Mouse (Mus musculus): ENCODE measurements at regions not wholly inside any gene's neighbourhood (a gene's known extent, or its start where the extent isn't known, plus 50 kb on each side); places are given as distances from the start of the nearest gene placed in this dataset.

- DNase-seq = peak; percentile 23 to 38
These were observed 286.1 kb upstream of the Id4 start for GRCm38 (mm10) chr13:47974756-47975515.

- DNase-seq = no peak
These were observed 262.5 kb upstream of the Id4 start for GRCm38 (mm10) chr13:47998495-47998894.

GRCm38 (mm10) chr13:47999399-47999798 is 261.6 kb upstream of the Id4 start:
- DNase-seq = no peak

- DNase-seq = no peak
These were observed 257.9 kb upstream of the Id4 start for GRCm38 (mm10) chr13:48003126-48003525.

- DNase-seq = no peak
These were observed 247.7 kb upstream of the Id4 start for GRCm38 (mm10) chr13:48013336-48013750.

GRCm38 (mm10) chr13:48015296-48015695 is 245.7 kb upstream of the Id4 start:
- peak in 1 of 2 experiments; percentile 11 for DNase-seq

- no peak for DNase-seq
These were observed 245.0 kb upstream of the Id4 start for GRCm38 (mm10) chr13:48016051-48016450.

GRCm38 (mm10) chr13:48016606-48017005 is 244.4 kb upstream of the Id4 start:
- no peak for DNase-seq

GRCm38 (mm10) chr13:48017649-48018048 is 243.4 kb upstream of the Id4 start:
- DNase-seq = peak in 1 of 2 experiments; percentile 2

- peak in 1 of 2 experiments; percentile 6 for DNase-seq
These were observed 242.4 kb upstream of the Id4 start for GRCm38 (mm10) chr13:48018606-48019005.

GRCm38 (mm10) chr13:48022958-48023615 is 237.9 kb upstream of the Id4 start:
- DNase-seq = no peak

- peak; percentile 21 to 26 for DNase-seq
These were observed 233.1 kb upstream of the Id4 start for GRCm38 (mm10) chr13:48027775-48028489.

GRCm38 (mm10) chr13:48031491-48031890 is 229.5 kb upstream of the Id4 start:
- DNase-seq = no peak

GRCm38 (mm10) chr13:48042172-48042571 is 218.9 kb upstream of the Id4 start:
- no peak for DNase-seq

GRCm38 (mm10) chr13:48042572-48042971 is 218.5 kb upstream of the Id4 start:
- no peak for DNase-seq

GRCm38 (mm10) chr13:48046201-48046750 is 214.8 kb upstream of the Id4 start:
- DNase-seq = no peak

GRCm38 (mm10) chr13:48049796-48050195 is 211.2 kb upstream of the Id4 start:
- no peak for DNase-seq

- no peak for DNase-seq
These were observed 186.4 kb upstream of the Id4 start for GRCm38 (mm10) chr13:48074630-48075029.

GRCm38 (mm10) chr13:48075315-48075714 is 185.7 kb upstream of the Id4 start:
- DNase-seq = no peak

GRCm38 (mm10) chr13:48078214-48078613 is 182.8 kb upstream of the Id4 start:
- DNase-seq = peak in 1 of 2 experiments; percentile 3

- DNase-seq = no peak
These were observed 177.7 kb upstream of the Id4 start for GRCm38 (mm10) chr13:48083294-48083693.

GRCm38 (mm10) chr13:48083807-48084206 is 177.2 kb upstream of the Id4 start:
- no peak for DNase-seq

All from kidney, postnatal 36 days (tissue).